Mouse (Mus musculus) kidney, embryonic 14.5 days (tissue): Measurements from ENCODE around the gene Myh6. TPM values are rescaled to one million over a fixed set of nuclear protein-coding genes. Genes with fewer than 3 reads are reported as not detected.
"Not testable (repeated sequence)": the region's sequence is repeated elsewhere in the genome, so short reads cannot be mapped to it uniquely, and the experiment has no call there.

Source experiments
- ATAC-seq: fragments of 200-750 bp; cut with Nextera tagmentation; 2 replicates; pipeline ENCODE4 v1.8.0; 2017; ENCODE audit warnings: moderate number of reproducible peaks, mild to moderate bottlenecking, moderate TSS enrichment, moderate library complexity; ENCODE audit not compliant: low FRiP score, low TSS enrichment
- H3K27ac ChIP-seq: fragments of 300-500 bp; sonication (generic); 2 replicates; pipeline ENCODE4 v1.5.1; 2014; ENCODE audit warnings: low read depth, mild to moderate bottlenecking, low read length, moderate library complexity, mixed read lengths
- H3K27me3 ChIP-seq: fragments of 300-500 bp; sonication (generic); 2 replicates; pipeline ENCODE4 v1.6.1; 2014; ENCODE audit warnings: mild to moderate bottlenecking, low read length; ENCODE audit not compliant: control insufficient read depth, insufficient read depth
- H3K36me3 ChIP-seq: fragments of 300-500 bp; sonication (generic); 2 replicates; pipeline ENCODE4 v1.6.1; 2014; ENCODE audit warnings: low read length, mixed read lengths; ENCODE audit not compliant: control insufficient read depth, insufficient read depth
- H3K4me1 ChIP-seq: fragments of 300-500 bp; sonication (generic); 2 replicates; pipeline ENCODE4 v1.6.1; 2014; ENCODE audit warnings: low read length, mixed read lengths; ENCODE audit not compliant: control insufficient read depth, insufficient read depth
- H3K4me2 ChIP-seq: fragments of 300-500 bp; sonication (generic); replicated peaks from 2 replicates; pipeline ENCODE4 v1.6.1; 2014; ENCODE audit warnings: low read depth, mild to moderate bottlenecking, low read length
- H3K4me3 ChIP-seq: fragments of 300-500 bp; sonication (generic); 2 replicates; pipeline ENCODE4 v1.5.1; 2014; ENCODE audit warnings: mild to moderate bottlenecking, low read length
- H3K9ac ChIP-seq: fragments of 300-500 bp; sonication (generic); 2 replicates; pipeline ENCODE4 v1.6.1; 2014; ENCODE audit warnings: low read depth, mild to moderate bottlenecking, low read length, moderate library complexity
- H3K9me3 ChIP-seq: fragments of 300-500 bp; sonication (generic); 2 replicates; pipeline ENCODE4 v1.6.1; 2016; ENCODE audit warnings: low read length; ENCODE audit not compliant: control insufficient read depth
- WGBS: fragments of 180-500 bp; shearing (Covaris S2); extraction: QIAGEN DNeasy Blood & Tissue Kit; methylation state at CpG from one replicate; pipeline ENCODE4 v1.1.7; 2014; 5-methylcytosine and 5-hydroxymethylcytosine counted together
- polyA plus RNA-seq: library from polyadenylated mRNA; unstranded; fragments of >200 nt; fragmentation: Nextera tagmentation; extraction: Ambion mirVana; gene quantifications from 2 replicates; pipeline ENCODE4 v1.2.1, GENCODE M21; 2014

The Myh6 gene
- polyA plus RNA-seq, 1 experiment from 2014 or later = 0.54 TPM

- 68% methylated on average over 6 of the region's 6 CpGs for WGBS
These were observed 1.1 kb downstream of the Myh6 start for GRCm38 (mm10) chr14:54965631-54966030.

GRCm38 (mm10) chr14:54965044-54965443 is 1.7 kb downstream of the Myh6 start:
- no peaks in the 10 kb centered on the region for H3K36me3 ChIP-seq
- no peaks in the 10 kb centered on the region for H3K27me3 ChIP-seq
- no peak for ATAC-seq
- WGBS = 81% methylated on average over 15 of the region's 15 CpGs
- H3K27ac ChIP-seq = no peak overlapping the region
- no peaks in the 10 kb centered on the region for H3K4me1 ChIP-seq
- no peaks in the 10 kb centered on the region for H3K9me3 ChIP-seq
- H3K4me3 ChIP-seq = no peak overlapping the region
- H3K9ac ChIP-seq = no peak overlapping the region
- no peak overlapping the region for H3K4me2 ChIP-seq

More at GRCm38 (mm10) chr14:54965631-54966030, 1.1 kb downstream of the Myh6 start:
- Histone ChIP-seq H3K4me2 (no peak overlapping the region), H3K9ac (no peak overlapping the region), H3K27me3 (no peaks in the 10 kb centered on the region), H3K4me1 (no peaks in the 10 kb centered on the region), H3K36me3 (no peaks in the 10 kb centered on the region), H3K27ac (no peak overlapping the region), H3K4me3 (no peak overlapping the region), H3K9me3 (no peaks in the 10 kb centered on the region)
- ATAC-seq = no peak

- Histone ChIP-seq H3K27me3 (no peaks in the 10 kb centered on the region), H3K4me1 (no peaks in the 10 kb centered on the region), H3K4me3 (no peak overlapping the region), H3K4me2 (no peak overlapping the region), H3K9me3 (no peaks in the 10 kb centered on the region), H3K9ac (no peak overlapping the region), H3K36me3 (no peaks in the 10 kb centered on the region), H3K27ac (no peak overlapping the region)
- no peak for ATAC-seq
- 89% methylated on average over 11 of the region's 11 CpGs for WGBS
These were observed 3.0 kb downstream of the Myh6 start for GRCm38 (mm10) chr14:54963727-54964126.

GRCm38 (mm10) chr14:54962714-54963113 is 4.0 kb downstream of the Myh6 start:
- H3K36me3 ChIP-seq = no peaks in the 10 kb centered on the region
- H3K9ac ChIP-seq = no peak overlapping the region
- no peak overlapping the region for H3K27ac ChIP-seq
- WGBS = 86% methylated on average over 7 of the region's 7 CpGs
- H3K27me3 ChIP-seq = no peaks in the 10 kb centered on the region
- no peak overlapping the region for H3K4me2 ChIP-seq
- no peaks in the 10 kb centered on the region for H3K4me1 ChIP-seq
- no peak for ATAC-seq
- no peak overlapping the region for H3K4me3 ChIP-seq
- no peaks in the 10 kb centered on the region for H3K9me3 ChIP-seq

GRCm38 (mm10) chr14:54961487-54961886 is 5.2 kb downstream of the Myh6 start:
- no peak overlapping the region for H3K4me2 ChIP-seq
- 71% methylated on average over 5 of the region's 5 CpGs for WGBS
- H3K27me3 ChIP-seq = no peaks in the 10 kb centered on the region
- H3K9ac ChIP-seq = no peak overlapping the region
- H3K9me3 ChIP-seq = no peaks in the 10 kb centered on the region
- H3K4me1 ChIP-seq = no peaks in the 10 kb centered on the region
- H3K27ac ChIP-seq = no peak overlapping the region
- H3K4me3 ChIP-seq = no peak overlapping the region
- no peak for ATAC-seq
- no peaks in the 10 kb centered on the region for H3K36me3 ChIP-seq

- H3K27ac ChIP-seq = no peak overlapping the region
- WGBS = 65% methylated on average over 10 of the region's 10 CpGs
- ATAC-seq = no peak
These were observed 6.0 kb downstream of the Myh6 start for GRCm38 (mm10) chr14:54960769-54961168.

GRCm38 (mm10) chr14:54959853-54960613 is 6.7 kb downstream of the Myh6 start:
- H3K9ac ChIP-seq, H3K36me3 ChIP-seq, H3K4me3 ChIP-seq, H3K9me3 ChIP-seq, H3K27ac ChIP-seq, H3K4me1 ChIP-seq, H3K4me2 ChIP-seq, H3K27me3 ChIP-seq: not testable (repeated sequence)
- peak; percentile 21; the same call in 1 of the 2 replicates for ATAC-seq
- 88% methylated on average over 12 of the region's 12 CpGs for WGBS

More at GRCm38 (mm10) chr14:54960769-54961168, 6.0 kb downstream of the Myh6 start:
- H3K27me3 ChIP-seq = no peaks in the 10 kb centered on the region
- no peaks in the 10 kb centered on the region for H3K36me3 ChIP-seq
- H3K9me3 ChIP-seq = no peaks in the 10 kb centered on the region
- H3K4me3 ChIP-seq = no peak overlapping the region
- no peak overlapping the region for H3K4me2 ChIP-seq
- H3K4me1 ChIP-seq = no peaks in the 10 kb centered on the region
- H3K9ac ChIP-seq = no peak overlapping the region

- H3K4me2 ChIP-seq = no peak overlapping the region
- WGBS = 88% methylated on average over 3 of the region's 3 CpGs
- ATAC-seq = no peak
These were observed 7.5 kb downstream of the Myh6 start for GRCm38 (mm10) chr14:54959197-54959596.

GRCm38 (mm10) chr14:54958503-54958902 is 8.2 kb downstream of the Myh6 start:
- H3K36me3 ChIP-seq = no peaks in the 10 kb centered on the region
- no peak overlapping the region for H3K9ac ChIP-seq
- 86% methylated on average over 4 of the region's 4 CpGs for WGBS
- H3K4me3 ChIP-seq = no peak overlapping the region
- H3K4me2 ChIP-seq = no peak overlapping the region
- ATAC-seq = no peak
- no peak overlapping the region for H3K27ac ChIP-seq
- H3K9me3 ChIP-seq = no peaks in the 10 kb centered on the region
- H3K27me3 ChIP-seq = no peaks in the 10 kb centered on the region
- H3K4me1 ChIP-seq = no peaks in the 10 kb centered on the region

More at GRCm38 (mm10) chr14:54959197-54959596, 7.5 kb downstream of the Myh6 start:
- Histone ChIP-seq H3K4me3 (no peak overlapping the region), H3K9me3 (no peaks in the 10 kb centered on the region), H3K36me3 (no peaks in the 10 kb centered on the region), H3K9ac (no peak overlapping the region), H3K4me1 (no peaks in the 10 kb centered on the region), H3K27me3 (no peaks in the 10 kb centered on the region), H3K27ac (no peak overlapping the region)
